Mouse (Mus musculus) adrenal gland, postnatal 10 days (tissue): ENCODE results near the gene Taf1b. TPM values are rescaled to one million over a fixed set of nuclear protein-coding genes. Genes with fewer than 3 reads are reported as not detected.

Source experiments
- DNase-seq: peaks from one replicate; pipeline ENCODE4 v3.0.0; 2021; ENCODE audit warnings: mixed read lengths
- total RNA-seq, 2 experiments: library from RNA; stranded (reverse); gene quantifications; 2 replicates each; pipeline ENCODE4 v1.2.3; 2021

Gene Taf1b
- total RNA-seq, 2 experiments from 2014 or later = 14.7 to 15.3 TPM

GRCm38 (mm10) chr12:24603266-24603665 lies 105.1 kb downstream of the Taf1b start:
- DNase-seq = peak; percentile 86

DNA sequence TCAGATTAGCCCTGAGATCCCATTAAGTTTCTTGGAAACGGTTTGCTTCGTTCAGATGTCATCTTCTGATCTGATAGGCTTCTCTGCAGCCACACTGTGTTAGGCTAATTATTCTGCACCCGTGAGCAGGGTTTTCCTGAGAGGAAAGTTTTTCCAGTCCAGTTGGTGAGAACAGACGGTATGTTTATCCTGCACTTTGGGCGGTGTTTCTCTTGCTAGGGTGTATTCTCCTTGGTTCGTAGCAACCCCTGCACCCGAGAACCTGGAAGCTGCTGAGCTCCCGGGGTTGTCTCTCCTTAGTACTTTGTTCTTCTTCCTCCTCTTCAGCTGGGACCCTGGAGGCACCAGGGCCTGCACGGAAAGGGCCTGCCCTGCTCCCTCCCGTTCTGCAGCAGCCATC lies 108.0 kb downstream of the Taf1b start:
- no peak for DNase-seq

Other genes starting within 250 kb of the Taf1b start
- 1 to 10 TPM; 1.1 to 1.4 TPM for gene Grhl1, start 73.9 kb downstream of the Taf1b start, total RNA-seq
- 10 to 100 TPM; 20.5 to 21.4 TPM for gene Klf11, start 152.9 kb downstream of the Taf1b start, total RNA-seq
- gene Cys1, start 183.5 kb downstream of the Taf1b start, total RNA-seq = 1 to 10 TPM; 2.7 to 4.4 TPM
- gene Rrm2, start 209.9 kb downstream of the Taf1b start, total RNA-seq = 10 to 100 TPM; 43.7 to 50.5 TPM